Mouse (Mus musculus) fibroblast of lung, adult 2 months (primary cell): Measurements from ENCODE around the gene Mbd5.

Source experiments
- DNase-seq: peaks from one replicate; pipeline ENCODE4 v3.0.0-alpha.2; 2011; ENCODE audit warnings: low read depth

Mbd5 gene

GRCm38 (mm10) chr2:49349813-49350212, 400.5 kb downstream of the Mbd5 start:
- no peak for DNase-seq

- no peak for DNase-seq
These were observed 401.5 kb downstream of the Mbd5 start for GRCm38 (mm10) chr2:49350852-49351251.

DNA sequence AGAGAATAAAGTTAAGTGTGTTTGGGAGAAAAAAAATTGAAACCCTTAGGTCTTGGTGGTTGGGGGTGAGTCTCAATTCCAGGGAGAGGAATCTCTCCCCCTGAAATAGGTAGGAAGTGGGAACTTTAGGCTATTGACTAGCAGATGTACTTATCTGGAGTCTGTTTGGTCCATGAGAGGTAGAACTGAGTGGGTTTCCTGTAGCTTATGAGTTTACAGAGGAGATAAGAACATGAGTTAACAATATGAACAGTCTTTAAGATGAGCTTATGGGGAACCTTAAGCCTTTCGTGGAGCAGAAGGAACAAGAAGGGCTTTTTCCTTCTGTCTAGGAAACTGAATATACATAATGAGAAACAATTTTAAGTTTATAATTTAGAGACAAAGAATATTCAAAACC, 404.8 kb downstream of the Mbd5 start:
- DNase-seq = no peak

DNA sequence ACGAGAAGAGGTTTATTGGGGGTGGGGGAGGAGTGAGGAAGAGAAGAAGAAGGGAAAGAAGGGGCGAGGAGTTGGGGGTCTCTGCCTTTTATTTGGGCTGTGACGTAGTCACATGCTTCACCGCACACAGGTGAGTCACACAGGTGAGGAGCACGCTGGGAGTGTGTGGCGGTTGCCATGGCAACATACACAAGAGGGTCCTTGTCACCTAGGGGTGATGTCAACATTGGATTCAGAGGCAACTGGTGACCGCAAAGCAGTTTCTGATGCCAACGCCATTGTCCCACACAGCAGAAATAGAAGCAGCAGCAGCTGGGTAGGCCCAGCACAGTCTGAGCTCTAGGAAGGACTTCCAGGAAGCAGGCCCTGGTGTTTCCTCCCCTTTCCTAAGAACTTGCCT, 406.6 kb downstream of the Mbd5 start:
- no peak for DNase-seq

- DNase-seq = no peak
These were observed 409.0 kb downstream of the Mbd5 start for GRCm38 (mm10) chr2:49358128-49358814.

DNA sequence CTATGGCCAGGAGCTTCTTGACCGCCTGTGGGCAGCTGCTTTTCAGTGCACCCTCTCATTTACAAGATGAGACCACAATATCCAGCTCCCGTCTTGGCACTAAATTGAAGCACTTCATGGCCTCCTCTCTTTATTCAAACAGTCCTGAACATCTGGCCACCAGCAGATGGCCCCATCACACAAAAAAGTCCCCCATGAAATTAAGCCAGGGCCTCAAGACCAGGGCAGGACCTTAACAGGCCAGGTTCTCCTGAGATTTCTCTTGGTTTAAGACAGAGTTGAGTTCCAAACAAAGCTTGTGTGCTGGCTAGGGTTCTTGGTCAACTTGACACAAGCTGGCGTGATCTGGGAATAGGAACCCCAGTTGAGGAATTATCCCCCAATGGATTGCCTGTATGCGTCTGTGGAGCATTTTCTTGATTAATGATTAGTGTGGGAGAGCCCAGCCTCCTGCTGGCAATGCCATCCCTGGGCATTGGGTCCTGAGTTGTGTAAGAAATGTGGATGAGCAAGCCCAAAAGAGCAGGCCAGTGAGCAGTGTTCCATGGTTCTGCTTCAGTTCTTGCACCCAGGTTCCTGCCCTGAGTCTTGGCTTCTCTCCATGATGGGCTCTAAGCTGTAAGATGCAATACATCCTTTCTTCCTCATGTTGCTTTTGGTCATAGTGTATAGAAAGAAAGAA, 409.7 kb downstream of the Mbd5 start:
- DNase-seq = peak; percentile 18

- no peak for DNase-seq
These were observed 410.4 kb downstream of the Mbd5 start for GRCm38 (mm10) chr2:49359706-49360105.

DNA sequence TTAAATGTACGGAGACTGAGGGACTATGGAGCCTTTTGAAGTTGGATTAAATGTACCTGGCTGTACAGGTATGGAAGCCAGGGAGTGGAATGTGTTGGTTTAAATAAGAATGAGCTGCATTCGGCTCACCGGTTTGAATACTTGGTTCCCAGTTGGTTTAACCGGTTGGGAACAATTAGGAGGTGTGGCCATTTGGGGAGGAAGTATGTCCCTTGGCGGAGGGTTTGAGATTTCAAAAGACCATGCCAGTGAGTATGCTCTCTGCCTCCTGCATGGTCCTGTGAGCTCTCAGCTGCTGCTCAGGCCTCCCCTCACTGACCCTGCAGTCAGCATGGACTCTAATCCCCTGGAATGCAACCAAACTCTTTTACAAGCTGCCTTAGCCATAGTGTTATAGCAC, 415.2 kb downstream of the Mbd5 start:
- DNase-seq = no peak

GRCm38 (mm10) chr2:49366878-49367545, 417.7 kb downstream of the Mbd5 start:
- no peak for DNase-seq

DNA sequence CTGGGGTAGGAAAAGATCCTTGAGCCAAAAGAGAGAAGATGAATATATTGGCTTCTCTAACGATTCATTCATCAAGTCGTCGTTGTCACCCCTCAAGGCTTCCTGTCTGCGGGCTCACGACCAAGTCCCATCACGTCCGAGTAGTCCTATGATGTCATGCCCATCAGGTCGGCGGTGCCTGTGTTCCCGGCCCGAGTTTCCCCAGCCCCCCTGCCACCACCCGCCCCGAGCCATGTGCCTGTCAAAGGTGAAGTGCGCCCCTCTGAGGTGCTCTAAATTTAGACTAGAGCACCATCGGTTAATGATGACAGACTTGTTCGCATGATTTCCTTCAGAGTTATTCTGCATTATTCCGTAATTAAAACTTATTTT, 418.2 kb downstream of the Mbd5 start:
- no peak for DNase-seq

GRCm38 (mm10) chr2:49371632-49372031, 422.3 kb downstream of the Mbd5 start:
- no peak for DNase-seq

DNA sequence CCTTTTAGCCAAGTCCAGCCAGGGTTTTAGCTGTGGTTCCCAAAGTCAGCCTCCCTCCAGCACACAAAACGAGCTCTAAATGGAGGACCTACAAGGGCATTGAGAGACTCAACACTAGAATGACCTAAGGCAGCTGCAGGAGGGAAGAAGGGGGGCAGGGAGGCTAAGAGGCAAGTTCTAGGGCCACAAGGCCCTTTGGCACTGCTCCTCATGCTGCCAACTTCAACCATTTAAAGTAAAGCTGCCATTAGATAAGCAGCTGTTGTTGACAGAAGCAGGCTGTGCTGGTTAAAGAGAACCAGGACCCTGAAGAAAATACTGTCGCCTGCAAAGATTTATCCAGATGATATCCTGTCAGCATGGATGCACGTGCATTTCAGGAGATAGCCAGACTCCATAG, 423.3 kb downstream of the Mbd5 start:
- no peak for DNase-seq
